Mouse (Mus musculus) G1E (cell line): ENCODE results near the gene Mtap. TPM values are rescaled to one million over a fixed set of nuclear protein-coding genes. Genes with fewer than 3 reads are reported as not detected.

Source experiments
- ATAC-seq: 2 replicates; pipeline ENCODE4 v1.8.0; 2016; ENCODE audit warnings: mild to moderate bottlenecking; ENCODE audit not compliant: insufficient number of reproducible peaks, poor library complexity, low FRiP score, severe bottlenecking; ENCODE audit errors: extremely low read depth
- DNase-seq: peaks from one replicate; pipeline ENCODE4 v3.0.0; 2012; ENCODE audit warnings: low spot score
- H3K27me3 ChIP-seq: 2 replicates; pipeline ENCODE4 v1.6.1; 2012; ENCODE audit warnings: mild to moderate bottlenecking, low read length, inconsistent platforms; ENCODE audit not compliant: insufficient read depth
- H3K36me3 ChIP-seq: replicated peaks from 2 replicates; pipeline ENCODE3; 2012; ENCODE audit warnings: mild to moderate bottlenecking, inconsistent platforms
- H3K4me1 ChIP-seq: 2 replicates; pipeline ENCODE4 v1.6.1; 2012; ENCODE audit warnings: low read depth, low read length, inconsistent platforms, mixed read lengths; ENCODE audit not compliant: insufficient read depth
- H3K4me3 ChIP-seq: 2 replicates; pipeline ENCODE4 v1.5.1; 2012; ENCODE audit warnings: low read depth, mild to moderate bottlenecking, inconsistent platforms, low read length, moderate library complexity, mixed read lengths
- H3K9me3 ChIP-seq: replicated peaks from 2 replicates; pipeline ENCODE4 v1.6.1; 2012; ENCODE audit warnings: inconsistent platforms
- CTCF ChIP-seq: IDR thresholded peaks from 2 replicates; pipeline ENCODE4 v1.5.1; 2012; ENCODE audit warnings: low read depth, low read length, inconsistent platforms, mixed read lengths
- GATA1 ChIP-seq: IDR thresholded peaks from 2 replicates; pipeline ENCODE4 v1.6.1; 2012; ENCODE audit warnings: borderline replicate concordance, low read length, inconsistent platforms, mixed read lengths
- GATA2 ChIP-seq: IDR thresholded peaks from 2 replicates; pipeline ENCODE4 v1.6.1; 2012; ENCODE audit warnings: low read depth, low read length, inconsistent platforms, borderline replicate concordance
- POLR2AphosphoS5 ChIP-seq: IDR thresholded peaks from 2 replicates; pipeline ENCODE4 v1.6.1; 2012; ENCODE audit warnings: low read depth, low read length, inconsistent platforms; ENCODE audit not compliant: insufficient replicate concordance
- TAL1 ChIP-seq: conservative IDR thresholded peaks from 2 replicates; pipeline ENCODE4 v1.6.1; 2012; ENCODE audit warnings: low read depth, low read length, inconsistent platforms, mixed read lengths
- polyA plus RNA-seq: library from polyadenylated mRNA; stranded (reverse); fragments of >175 nt; gene quantifications from 2 replicates; pipeline ENCODE4 v1.2.3, GENCODE M21; 2012
- total RNA-seq, 2 experiments: library from RNA; stranded (forward) in 1 of 2; stranded (reverse) in 1 of 2; fragments of 200-1000 nt in 1 of 2; fragments of >200 nt in 1 of 2; fragmentation: Nextera tagmentation in 1 of 2; gene quantifications; 2 replicates each; pipeline ENCODE4 v1.2.3; 2014 to 2017

Gene Mtap
- total RNA-seq (2014; fragmentation: Nextera tagmentation) (not detected in 2 replicates), total RNA-seq (2017) (0.06 and 0.27 TPM in 2 replicates), polyA plus RNA-seq (not detected in 2 replicates)

GRCm38 (mm10) chr4:89136906-89137541, at the start of gene Mtap:
Gene Mtap (plus strand): TSS chr4:89137122.
- DNase-seq (no peak), ATAC-seq (no peak)
- TF ChIP-seq GATA2 = no peak
- TF ChIP-seq CTCF = no peak
- TF ChIP-seq GATA1 = no peak
- TF ChIP-seq POLR2AphosphoS5 = no peak
- TF ChIP-seq TAL1 = no peak
- no peaks in the 10 kb centered on the region for H3K27me3 ChIP-seq
- H3K36me3 ChIP-seq = no peaks in the 10 kb centered on the region
- no peaks in the 10 kb centered on the region for H3K4me1 ChIP-seq
- no peak within 1 kb of the TSS; the same call in 1 of the 2 replicates for H3K4me3 ChIP-seq
- peaks cover 48% of the 10 kb centered on the region for H3K9me3 ChIP-seq

GRCm38 (mm10) chr4:89089110-89089509, 47.8 kb upstream of the Mtap start:
- DNase-seq (no peak), ATAC-seq (no peak)
- no peaks in the 10 kb centered on the region for H3K4me1 ChIP-seq
- H3K27me3 ChIP-seq = no peaks in the 10 kb centered on the region
- H3K4me3 ChIP-seq = no peak overlapping the region
- H3K9me3 ChIP-seq = peaks cover 18% of the 10 kb centered on the region
- no peaks in the 10 kb centered on the region for H3K36me3 ChIP-seq
- TF ChIP-seq CTCF (no peak), GATA1 (no peak), GATA2 (no peak), TAL1 (no peak), POLR2AphosphoS5 (no peak)

GRCm38 (mm10) chr4:89090217-89090616, 46.7 kb upstream of the Mtap start:
- ATAC-seq = no peak
- no peak for TF ChIP-seq CTCF
- TF ChIP-seq POLR2AphosphoS5 = no peak
- TF ChIP-seq TAL1 = no peak
- no peak for TF ChIP-seq GATA2
- no peak for TF ChIP-seq GATA1

GRCm38 (mm10) chr4:89092153-89092552, 44.8 kb upstream of the Mtap start:
- Histone ChIP-seq H3K9me3 (peaks cover 24% of the 10 kb centered on the region), H3K27me3 (no peaks in the 10 kb centered on the region), H3K4me1 (no peaks in the 10 kb centered on the region), H3K36me3 (no peaks in the 10 kb centered on the region), H3K4me3 (no peak overlapping the region)
- DNase-seq = no peak
- ATAC-seq = peak; percentile 52
- no peak for TF ChIP-seq CTCF
- no peak for TF ChIP-seq POLR2AphosphoS5
- no peak for TF ChIP-seq GATA1
- TF ChIP-seq GATA2 = no peak
- no peak for TF ChIP-seq TAL1

More at GRCm38 (mm10) chr4:89090217-89090616, 46.7 kb upstream of the Mtap start:
- Histone ChIP-seq H3K27me3 (no peaks in the 10 kb centered on the region), H3K4me3 (no peak overlapping the region), H3K9me3 (peaks cover 20% of the 10 kb centered on the region), H3K4me1 (no peaks in the 10 kb centered on the region), H3K36me3 (no peaks in the 10 kb centered on the region)
- no peak for DNase-seq

- TF ChIP-seq GATA1 (no peak), TAL1 (no peak), POLR2AphosphoS5 (no peak), CTCF (no peak), GATA2 (no peak)
- no peak for DNase-seq
- Histone ChIP-seq H3K4me3 (no peak overlapping the region), H3K36me3 (no peaks in the 10 kb centered on the region), H3K4me1 (no peaks in the 10 kb centered on the region), H3K27me3 (no peaks in the 10 kb centered on the region), H3K9me3 (peaks cover 23% of the 10 kb centered on the region)
- ATAC-seq = no peak
Measured at GRCm38 (mm10) chr4:89094773-89095172, 42.1 kb upstream of the Mtap start.

GRCm38 (mm10) chr4:89098261-89098660, 38.7 kb upstream of the Mtap start:
- Histone ChIP-seq H3K27me3 (no peaks in the 10 kb centered on the region), H3K4me3 (no peak overlapping the region), H3K9me3 (peaks cover 19% of the 10 kb centered on the region), H3K36me3 (no peaks in the 10 kb centered on the region), H3K4me1 (no peaks in the 10 kb centered on the region)
- TF ChIP-seq CTCF = no peak
- no peak for TF ChIP-seq TAL1
- DNase-seq = no peak
- ATAC-seq = no peak
